Mouse (Mus musculus) cerebellum, adult 9-11 months (tissue): Measurements from ENCODE around the gene Rdx.

ENCODE experiments used
- DNase-seq: peaks from one replicate; pipeline ENCODE4 v3.0.0; 2022

Gene Rdx

GRCm38 (mm10) chr9:52047129-52047820 is at the start of gene Rdx:
Rdx (plus strand) TSS chr9:52047173.
- DNase-seq, result peak; percentile 28

GRCm38 (mm10) chr9:52003501-52003900 is 43.5 kb upstream of the Rdx start:
- DNase-seq, result no peak

GRCm38 (mm10) chr9:52007341-52007740 is 39.6 kb upstream of the Rdx start:
- no peak for DNase-seq

GRCm38 (mm10) chr9:52008511-52008910 is 38.5 kb upstream of the Rdx start:
- no peak for DNase-seq

- no peak for DNase-seq
Measured at GRCm38 (mm10) chr9:52012311-52012710, 34.7 kb upstream of the Rdx start.

- no peak for DNase-seq
Measured at GRCm38 (mm10) chr9:52012781-52013436, 34.1 kb upstream of the Rdx start.

GRCm38 (mm10) chr9:52013900-52014455 is 33.0 kb upstream of the Rdx start:
- no peak for DNase-seq

GRCm38 (mm10) chr9:52017091-52017490 is 29.9 kb upstream of the Rdx start:
- DNase-seq, result no peak

- DNase-seq, result no peak
Measured at GRCm38 (mm10) chr9:52017824-52018223, 29.1 kb upstream of the Rdx start.

- DNase-seq, result no peak
Measured at GRCm38 (mm10) chr9:52018505-52018904, 28.5 kb upstream of the Rdx start.

GRCm38 (mm10) chr9:52027257-52028020 is 19.5 kb upstream of the Rdx start:
- DNase-seq, result no peak

- no peak for DNase-seq
Measured at GRCm38 (mm10) chr9:52028521-52029405, 18.2 kb upstream of the Rdx start.

GRCm38 (mm10) chr9:52031501-52031900 is 15.5 kb upstream of the Rdx start:
- no peak for DNase-seq

- no peak for DNase-seq
Measured at GRCm38 (mm10) chr9:52037493-52037892, 9.5 kb upstream of the Rdx start.

- no peak for DNase-seq
Measured at GRCm38 (mm10) chr9:52041657-52042056, 5.3 kb upstream of the Rdx start.

GRCm38 (mm10) chr9:52046686-52047085 is 287 bp upstream of the Rdx start:
- no peak for DNase-seq

GRCm38 (mm10) chr9:52047821-52048649 is 1.1 kb downstream of the Rdx start:
- DNase-seq, result peak; percentile 78

- peak; percentile 52 for DNase-seq
Measured at GRCm38 (mm10) chr9:52048650-52049081, 1.7 kb downstream of the Rdx start.

- no peak for DNase-seq
Measured at GRCm38 (mm10) chr9:52049605-52050004, 2.6 kb downstream of the Rdx start.

GRCm38 (mm10) chr9:52050361-52050760 is 3.4 kb downstream of the Rdx start:
- no peak for DNase-seq

GRCm38 (mm10) chr9:52052221-52052620 is 5.2 kb downstream of the Rdx start:
- DNase-seq, result no peak

GRCm38 (mm10) chr9:52055313-52055712 is 8.3 kb downstream of the Rdx start:
- DNase-seq, result no peak
